Mouse (Mus musculus) myocyte (in vitro differentiated cells): Measurements from ENCODE around the gene Arhgap23. TPM values are rescaled to one million over a fixed set of nuclear protein-coding genes. Genes with fewer than 3 reads are reported as not detected.

ENCODE experiments used
- H3K27me3 ChIP-seq: one replicate; pipeline ENCODE4 v1.6.1; 2011; ENCODE audit not compliant: control insufficient read depth, insufficient read depth, insufficient read length
- H3K36me3 ChIP-seq: one replicate; pipeline ENCODE4 v1.6.1; 2011; ENCODE audit not compliant: control insufficient read depth, insufficient read depth
- H3K4me2 ChIP-seq: one replicate; pipeline ENCODE4 v1.6.1; 2011; ENCODE audit warnings: low read depth, control low read depth
- H3K4me3 ChIP-seq: one replicate; pipeline ENCODE4 v1.5.1; 2011; ENCODE audit warnings: mild to moderate bottlenecking, control low read depth, moderate library complexity
- H3K79me2 ChIP-seq: one replicate; pipeline ENCODE4 v1.6.1; 2011; ENCODE audit not compliant: control insufficient read depth, insufficient read depth
- H3ac ChIP-seq: one replicate; pipeline ENCODE4 v1.6.1; 2011; ENCODE audit not compliant: control insufficient read depth, insufficient read length
- CEBPB ChIP-seq: IDR thresholded peaks from 2 replicates; pipeline ENCODE4 v1.6.1; 2011; ENCODE audit warnings: mild to moderate bottlenecking, moderate library complexity; ENCODE audit not compliant: poor library complexity, insufficient read depth, severe bottlenecking
- E2F4 ChIP-seq: IDR thresholded peaks from one replicate; pipeline ENCODE4 v1.6.1; 2011; ENCODE audit warnings: mild to moderate bottlenecking, control low read depth, moderate library complexity; ENCODE audit not compliant: insufficient read depth
- MAX ChIP-seq: IDR thresholded peaks from one replicate; pipeline ENCODE4 v1.6.1; 2011; ENCODE audit warnings: low read depth, mild to moderate bottlenecking, control low read depth
- MYOD1 ChIP-seq, 3 experiments: IDR thresholded peaks; one replicate each; pipeline ENCODE4 v1.6.1; 2011; ENCODE audit warnings: control low read depth in 2 of 3, low read depth in 2 of 3, mild to moderate bottlenecking in 2 of 3, moderate library complexity in 1 of 3; ENCODE audit not compliant: insufficient read length in 2 of 3, control insufficient read depth in 1 of 3
- MYOG ChIP-seq, 3 experiments: IDR thresholded peaks; one replicate each; pipeline ENCODE4 v1.6.1; 2011; ENCODE audit warnings: control low read depth in 2 of 3, low read depth in 2 of 3, mild to moderate bottlenecking in 2 of 3; ENCODE audit not compliant: insufficient read length in 2 of 3, control insufficient read depth in 1 of 3, insufficient read depth in 1 of 3
- POLR2A ChIP-seq: IDR thresholded peaks from one replicate; pipeline ENCODE4 v1.6.1; 2011; ENCODE audit warnings: low read depth, mild to moderate bottlenecking, control low read depth, moderate library complexity; ENCODE audit not compliant: insufficient read length
- POLR2AphosphoS2 ChIP-seq: IDR thresholded peaks from one replicate; pipeline ENCODE4 v1.6.1; 2011; ENCODE audit warnings: low read depth, control low read depth; ENCODE audit not compliant: insufficient read length
- REST ChIP-seq: IDR thresholded peaks from one replicate; pipeline ENCODE4 v1.6.1; 2011; ENCODE audit warnings: mild to moderate bottlenecking, control low read depth, moderate library complexity; ENCODE audit not compliant: insufficient read depth, insufficient read length
- SRF ChIP-seq: IDR thresholded peaks from one replicate; pipeline ENCODE4 v1.6.1; 2011; ENCODE audit warnings: low read depth; ENCODE audit not compliant: control insufficient read depth, insufficient read length
- TCF12 ChIP-seq: IDR thresholded peaks from one replicate; pipeline ENCODE4 v1.6.1; 2011; ENCODE audit warnings: mild to moderate bottlenecking, control low read depth; ENCODE audit not compliant: poor library complexity, insufficient read depth, severe bottlenecking
- TCF3 ChIP-seq: IDR thresholded peaks from one replicate; pipeline ENCODE4 v1.6.1; 2011; ENCODE audit warnings: low read depth, control low read depth; ENCODE audit not compliant: insufficient read length
- USF1 ChIP-seq: IDR thresholded peaks from one replicate; pipeline ENCODE4 v1.6.1; 2011; ENCODE audit warnings: low read depth, mild to moderate bottlenecking, control low read depth, moderate library complexity
- polyA plus RNA-seq: library from polyadenylated mRNA; unstranded; fragments of >200 nt; fragmentation: generic; extraction: Trizol; gene quantifications from one replicate; pipeline ENCODE4 v1.2.1, GENCODE M21; 2012; ENCODE audit warnings: missing spikeins

Arhgap23 gene
- polyA plus RNA-seq, 1 experiment: 41.9 TPM

GRCm38 (mm10) chr11:97407456-97407855, 7.9 kb upstream of the Arhgap23 start:
- H3K36me3 ChIP-seq: no peaks in the 10 kb centered on the region
- no peaks in the 10 kb centered on the region for H3K27me3 ChIP-seq
- H3ac ChIP-seq: no peak overlapping the region
- H3K4me3 ChIP-seq: no peak overlapping the region
- no peaks in the 10 kb centered on the region for H3K79me2 ChIP-seq
- TF ChIP-seq USF1 (no peak), TCF3 (no peak), CEBPB (no peak), POLR2A (no peak), MAX (no peak), MYOG (IDR thresholded peaks at IDR 0.05; ENCODE audit: control insufficient read depth in 1 of 3, insufficient read depth in 1 of 3, insufficient read length in 2 of 3, low read depth in 2 of 3) (peak in 1 of 3 experiments; percentile 10)
- peak overlapping the region; percentile 80 for H3K4me2 ChIP-seq

GRCm38 (mm10) chr11:97408171-97408570, 7.2 kb upstream of the Arhgap23 start:
- Histone ChIP-seq H3K36me3 (no peaks in the 10 kb centered on the region), H3ac (no peak overlapping the region)

GRCm38 (mm10) chr11:97410958-97411357, 4.4 kb upstream of the Arhgap23 start:
- Histone ChIP-seq H3K79me2 (no peaks in the 10 kb centered on the region), H3ac (no peak overlapping the region), H3K36me3 (no peaks in the 10 kb centered on the region), H3K4me3 (no peak overlapping the region), H3K27me3 (no peaks in the 10 kb centered on the region), H3K4me2 (no peak overlapping the region)
- TF ChIP-seq TCF12: peak; percentile 47
- TF ChIP-seq MYOG (IDR thresholded peaks at IDR 0.05; ENCODE audit: control insufficient read depth in 1 of 3, insufficient read depth in 1 of 3, insufficient read length in 2 of 3, low read depth in 2 of 3): peak; percentile 55 to 96 (median 70)
- no peak for TF ChIP-seq E2F4
- TF ChIP-seq SRF: no peak
- TF ChIP-seq MYOD1 (IDR thresholded peaks at IDR 0.05; ENCODE audit: control insufficient read depth in 1 of 3, insufficient read length in 2 of 3, low read depth in 2 of 3): peak in 2 of 3 experiments; percentile 73 to 94
- TF ChIP-seq TCF3: peak; percentile 61

More at GRCm38 (mm10) chr11:97408171-97408570, 7.2 kb upstream of the Arhgap23 start:
- TF ChIP-seq E2F4: no peak
- no peak for TF ChIP-seq REST
- no peak for TF ChIP-seq USF1
- no peak for TF ChIP-seq MYOG (IDR thresholded peaks at IDR 0.05; ENCODE audit: control insufficient read depth in 1 of 3, insufficient read depth in 1 of 3, insufficient read length in 2 of 3, low read depth in 2 of 3)
- TF ChIP-seq TCF3: no peak
- TF ChIP-seq POLR2AphosphoS2: no peak
- no peak for TF ChIP-seq MAX
- TF ChIP-seq CEBPB: no peak
- TF ChIP-seq MYOD1 (IDR thresholded peaks at IDR 0.05; ENCODE audit: control insufficient read depth in 1 of 3, insufficient read length in 2 of 3, low read depth in 2 of 3): no peak
- no peak for TF ChIP-seq POLR2A
- no peak for TF ChIP-seq SRF
- no peak for TF ChIP-seq TCF12
- Histone ChIP-seq H3K4me3 (no peak overlapping the region), H3K4me2 (no peak overlapping the region), H3K79me2 (no peaks in the 10 kb centered on the region), H3K27me3 (no peaks in the 10 kb centered on the region)

GRCm38 (mm10) chr11:97412117-97412516, 3.2 kb upstream of the Arhgap23 start:
- Histone ChIP-seq H3K79me2 (peaks cover 10% of the 10 kb centered on the region), H3ac (no peak overlapping the region), H3K36me3 (no peaks in the 10 kb centered on the region), H3K4me2 (no peak overlapping the region), H3K27me3 (no peaks in the 10 kb centered on the region), H3K4me3 (no peak overlapping the region)
- TF ChIP-seq POLR2A (no peak), MYOG (IDR thresholded peaks at IDR 0.05; ENCODE audit: control insufficient read depth in 1 of 3, insufficient read depth in 1 of 3, insufficient read length in 2 of 3, low read depth in 2 of 3) (no peak)

- Histone ChIP-seq H3K4me3 (no peak overlapping the region), H3K4me2 (no peak overlapping the region)
- TF ChIP-seq USF1: no peak
- no peak for TF ChIP-seq E2F4
These were observed 2.5 kb upstream of the Arhgap23 start for GRCm38 (mm10) chr11:97412808-97413347.

More at GRCm38 (mm10) chr11:97412808-97413347, 2.5 kb upstream of the Arhgap23 start:
- H3K79me2 ChIP-seq: peaks cover 18% of the 10 kb centered on the region
- no peaks in the 10 kb centered on the region for H3K27me3 ChIP-seq
- H3ac ChIP-seq: no peak overlapping the region
- no peaks in the 10 kb centered on the region for H3K36me3 ChIP-seq
